Mouse (Mus musculus) layer of hippocampus, adult 9-10 months (tissue): Measurements from ENCODE around the gene Idh2.
"Not testable (repeated sequence)": the region's sequence is repeated elsewhere in the genome, so short reads cannot be mapped to it uniquely, and the experiment has no call there.

ENCODE experiments used
- DNase-seq: peaks from one replicate; pipeline ENCODE4 v3.0.0; 2022; ENCODE audit warnings: low spot score

Idh2 gene

GRCm38 (mm10) chr7:80060012-80060778 lies 55.0 kb downstream of the Idh2 start:
- no peak for DNase-seq

GRCm38 (mm10) chr7:80059064-80059838 lies 55.9 kb downstream of the Idh2 start:
- no peak for DNase-seq

- DNase-seq: no peak
Observed at GRCm38 (mm10) chr7:80058405-80059063, 56.7 kb downstream of the Idh2 start.

- DNase-seq: no peak
Observed at GRCm38 (mm10) chr7:80057781-80058180, 57.4 kb downstream of the Idh2 start.

GRCm38 (mm10) chr7:80057002-80057691 lies 58.0 kb downstream of the Idh2 start:
- no peak for DNase-seq

- no peak for DNase-seq
Observed at GRCm38 (mm10) chr7:80055781-80056180, 59.4 kb downstream of the Idh2 start.

- DNase-seq: no peak
Observed at GRCm38 (mm10) chr7:80053147-80053546, 62.0 kb downstream of the Idh2 start.

GRCm38 (mm10) chr7:80052261-80052660 lies 62.9 kb downstream of the Idh2 start:
- DNase-seq: no peak

- DNase-seq: no peak
Observed at GRCm38 (mm10) chr7:80051835-80052234, 63.4 kb downstream of the Idh2 start.

- not testable (repeated sequence) for DNase-seq
Observed at GRCm38 (mm10) chr7:80050382-80050781, 64.8 kb downstream of the Idh2 start.

GRCm38 (mm10) chr7:80049746-80050145 lies 65.4 kb downstream of the Idh2 start:
- DNase-seq: no peak

GRCm38 (mm10) chr7:80047041-80047440 lies 68.2 kb downstream of the Idh2 start:
- no peak for DNase-seq
